Mouse (Mus musculus) spleen, adult 10 weeks (tissue): ENCODE measurements around the gene Gm20870. TPM values are rescaled to one million over a fixed set of nuclear protein-coding genes. Genes with fewer than 3 reads are reported as not detected.

Experiments
- polyA plus RNA-seq: library from polyadenylated mRNA; stranded (reverse); fragments of 350-450 nt; fragmentation: Illumina TruSeq; extraction: RNeasy Lipid Tissue Mini Kit (QIAGEN cat#74804); gene quantifications from one replicate; pipeline ENCODE4 v1.2.3, GENCODE M21; 2015; ENCODE audit warnings: low replicate concordance; ENCODE audit not compliant: insufficient read depth

Gm20870 gene
- not detected for polyA plus RNA-seq

DNA sequence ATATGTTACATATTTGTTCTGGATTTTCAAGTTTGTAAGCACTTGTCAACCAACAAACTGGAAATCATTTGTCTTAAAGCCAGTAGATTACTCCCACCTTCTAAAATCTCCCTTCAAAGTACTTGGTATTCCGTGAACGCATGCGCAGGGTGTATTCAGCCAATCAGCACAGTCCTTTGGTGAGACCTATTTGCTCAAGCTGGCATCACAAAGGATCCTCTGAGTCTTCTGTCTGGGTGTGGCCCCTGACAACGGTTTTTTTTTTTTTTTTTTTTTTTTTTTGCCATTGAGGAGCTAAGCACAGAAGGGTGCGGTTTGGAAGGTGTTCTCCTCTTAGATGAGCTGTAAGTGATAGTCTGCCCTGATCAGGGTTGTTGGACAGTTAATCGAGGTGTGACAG is at the start of gene Gm20870:
Gene Gm20870 (plus strand): TSS at position 301 of the 400 bp plus-strand sequence.

Other genes with a start within 250 kb of the Gm20870 start
- not detected for gene Gm20869, start 222.6 kb upstream of the Gm20870 start, polyA plus RNA-seq